Mouse (Mus musculus) ES-Bruce4 (cell line): Measurements from ENCODE around the gene Nab1.

ENCODE experiments used
- CTCF ChIP-seq: IDR thresholded peaks from one replicate; pipeline ENCODE4 v1.8.1; 2011; ENCODE audit warnings: low read depth, low read length
- EP300 ChIP-seq: IDR thresholded peaks from 2 replicates; pipeline ENCODE4 v1.6.1; 2011; ENCODE audit warnings: low read depth, low read length; ENCODE audit not compliant: insufficient read depth
- POLR2A ChIP-seq: IDR thresholded peaks from one replicate; pipeline ENCODE4 v1.8.1; 2011; ENCODE audit warnings: low read length; ENCODE audit not compliant: insufficient read depth

DNA sequence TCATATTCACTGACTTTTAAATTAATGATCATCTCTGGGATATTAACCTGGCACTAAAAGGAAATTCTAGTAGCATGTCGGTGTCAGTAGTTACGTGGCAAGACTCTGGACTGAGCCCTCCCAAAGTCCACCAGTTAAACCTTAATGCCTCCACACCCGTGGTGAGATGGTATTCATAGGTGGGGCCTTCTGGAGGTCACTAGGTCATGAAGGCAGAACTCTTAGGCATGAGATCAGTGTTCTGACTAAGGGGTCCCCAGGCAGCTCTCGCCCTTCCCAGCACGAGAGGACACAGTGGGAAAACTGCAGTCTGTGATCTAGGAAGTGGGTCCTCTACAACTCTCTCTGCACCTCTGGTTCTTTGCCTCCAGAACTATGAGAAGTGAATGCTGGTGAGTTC, 24.2 kb upstream of the Nab1 start:
- no peak for TF ChIP-seq CTCF
- no peak for TF ChIP-seq POLR2A
- no peak for TF ChIP-seq EP300
